Mouse (Mus musculus) testis, adult 2 months (tissue): Measurements from ENCODE around the gene Shb. TPM values are rescaled to one million over a fixed set of nuclear protein-coding genes. Genes with fewer than 3 reads are reported as not detected.

ENCODE experiments used
- H3K27ac ChIP-seq: fragments of 200-500 bp; 2 replicates; pipeline ENCODE4 v1.5.1; 2012; ENCODE audit warnings: low read depth, low read length; ENCODE audit not compliant: control insufficient read depth, insufficient read depth
- H3K27me3 ChIP-seq: fragments of 200-500 bp; 2 replicates; pipeline ENCODE4 v1.6.1; 2012; ENCODE audit warnings: mild to moderate bottlenecking, low read length, moderate library complexity; ENCODE audit not compliant: control insufficient read depth, insufficient read depth
- H3K36me3 ChIP-seq: fragments of 200-500 bp; 2 replicates; pipeline ENCODE4 v1.6.1; 2012; ENCODE audit warnings: mild to moderate bottlenecking, low read length; ENCODE audit not compliant: control insufficient read depth, insufficient read depth
- H3K4me1 ChIP-seq: fragments of 200-500 bp; 2 replicates; pipeline ENCODE4 v1.6.1; 2012; ENCODE audit warnings: low read length; ENCODE audit not compliant: control insufficient read depth, insufficient read depth
- H3K4me3 ChIP-seq: fragments of 200-500 bp; 2 replicates; pipeline ENCODE4 v1.5.1; 2012; ENCODE audit warnings: low read depth, mild to moderate bottlenecking, low read length, moderate library complexity, mixed read lengths; ENCODE audit not compliant: control insufficient read depth
- CTCF ChIP-seq: fragments of 200-500 bp; IDR thresholded peaks from 2 replicates; pipeline ENCODE4 v1.5.1; 2012; ENCODE audit warnings: low read depth, mild to moderate bottlenecking, inconsistent platforms, low read length, moderate library complexity; ENCODE audit not compliant: control insufficient read depth, insufficient read depth, insufficient replicate concordance
- POLR2A ChIP-seq: fragments of 200-500 bp; IDR thresholded peaks from 2 replicates; pipeline ENCODE4 v1.6.1; 2012; ENCODE audit warnings: low read depth, mild to moderate bottlenecking, inconsistent platforms, low read length, moderate library complexity; ENCODE audit not compliant: control insufficient read depth
- polyA plus RNA-seq: library from polyadenylated mRNA; depleted of rRNA; stranded (reverse); fragments of >200 nt; gene quantifications from 2 replicates; pipeline ENCODE4 v1.2.3, GENCODE M21; 2012

Shb gene
- polyA plus RNA-seq, 1 experiment: 7.3 TPM

- no peaks in the 10 kb centered on the region; the same call in 1 of the 2 replicates for H3K4me1 ChIP-seq
- no peak for TF ChIP-seq POLR2A
- no peak for TF ChIP-seq CTCF
- no peaks in the 10 kb centered on the region for H3K27me3 ChIP-seq
- H3K27ac ChIP-seq: no peak overlapping the region
- no peaks in the 10 kb centered on the region for H3K36me3 ChIP-seq
- H3K4me3 ChIP-seq: no peak overlapping the region
Observed at GRCm38 (mm10) chr4:45489141-45490035, 42.9 kb downstream of the Shb start.

- TF ChIP-seq POLR2A: no peak
- TF ChIP-seq CTCF: no peak
- H3K36me3 ChIP-seq: no peaks in the 10 kb centered on the region
- no peak overlapping the region for H3K4me3 ChIP-seq
- no peaks in the 10 kb centered on the region for H3K27me3 ChIP-seq
- H3K4me1 ChIP-seq: no peaks in the 10 kb centered on the region; the same call in 1 of the 2 replicates
- no peak overlapping the region for H3K27ac ChIP-seq
Observed at GRCm38 (mm10) chr4:45487681-45488081, 44.6 kb downstream of the Shb start.

- Histone ChIP-seq H3K27me3 (no peaks in the 10 kb centered on the region), H3K4me1 (no peaks in the 10 kb centered on the region; the same call in 1 of the 2 replicates), H3K36me3 (no peaks in the 10 kb centered on the region), H3K4me3 (no peak overlapping the region), H3K27ac (no peak overlapping the region)
- TF ChIP-seq POLR2A (no peak), CTCF (no peak)
Observed at GRCm38 (mm10) chr4:45485024-45485423, 47.2 kb downstream of the Shb start.

GRCm38 (mm10) chr4:45483271-45484245 is 48.7 kb downstream of the Shb start:
- TF ChIP-seq POLR2A: no peak
- no peak for TF ChIP-seq CTCF
- no peak overlapping the region for H3K4me3 ChIP-seq
- no peaks in the 10 kb centered on the region for H3K36me3 ChIP-seq
- H3K4me1 ChIP-seq: no peaks in the 10 kb centered on the region; the same call in 1 of the 2 replicates
- H3K27me3 ChIP-seq: no peaks in the 10 kb centered on the region
- H3K27ac ChIP-seq: no peak overlapping the region

- H3K36me3 ChIP-seq: no peaks in the 10 kb centered on the region
- no peak overlapping the region for H3K4me3 ChIP-seq
- no peaks in the 10 kb centered on the region; the same call in 1 of the 2 replicates for H3K4me1 ChIP-seq
- no peaks in the 10 kb centered on the region for H3K27me3 ChIP-seq
- H3K27ac ChIP-seq: no peak overlapping the region
- TF ChIP-seq POLR2A: no peak
- no peak for TF ChIP-seq CTCF
Observed at GRCm38 (mm10) chr4:45482271-45482670, 50.0 kb downstream of the Shb start.

GRCm38 (mm10) chr4:45481431-45481830 is 50.8 kb downstream of the Shb start:
- no peaks in the 10 kb centered on the region; the same call in 1 of the 2 replicates for H3K4me1 ChIP-seq
- TF ChIP-seq CTCF (no peak), POLR2A (no peak)

More at GRCm38 (mm10) chr4:45481431-45481830, 50.8 kb downstream of the Shb start:
- Histone ChIP-seq H3K27ac (no peak overlapping the region), H3K27me3 (no peaks in the 10 kb centered on the region), H3K4me3 (no peak overlapping the region), H3K36me3 (no peaks in the 10 kb centered on the region)
